Mouse (Mus musculus) naive thymus-derived CD4-positive, alpha-beta T cell, adult 2 months (primary cell): ENCODE measurements around the gene Tjap1.

ENCODE experiments used
- DNase-seq: peaks from one replicate; pipeline ENCODE4 v3.0.0-alpha.2; 2011; ENCODE audit warnings: low read depth

Tjap1 gene

DNA sequence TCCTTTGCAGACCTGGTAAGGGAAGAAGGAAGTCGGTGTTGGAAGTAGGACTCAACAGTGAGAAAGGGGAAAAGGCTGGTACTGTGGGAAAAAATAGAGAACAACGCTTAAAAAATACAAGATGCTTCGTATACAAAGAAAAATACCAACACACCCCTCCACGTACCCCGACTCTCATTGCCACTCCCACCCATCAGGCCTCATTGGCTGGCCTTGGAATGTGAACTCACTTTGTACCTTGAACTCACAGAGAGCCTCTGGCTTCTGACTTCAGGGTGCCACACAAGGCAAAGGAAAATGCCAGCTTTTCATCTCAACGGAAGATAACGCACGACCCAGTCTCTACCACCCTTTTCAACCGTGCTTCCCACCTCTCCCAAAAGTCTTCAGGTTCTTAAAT, 314 bp upstream of the Tjap1 start:
- no peak for DNase-seq

DNA sequence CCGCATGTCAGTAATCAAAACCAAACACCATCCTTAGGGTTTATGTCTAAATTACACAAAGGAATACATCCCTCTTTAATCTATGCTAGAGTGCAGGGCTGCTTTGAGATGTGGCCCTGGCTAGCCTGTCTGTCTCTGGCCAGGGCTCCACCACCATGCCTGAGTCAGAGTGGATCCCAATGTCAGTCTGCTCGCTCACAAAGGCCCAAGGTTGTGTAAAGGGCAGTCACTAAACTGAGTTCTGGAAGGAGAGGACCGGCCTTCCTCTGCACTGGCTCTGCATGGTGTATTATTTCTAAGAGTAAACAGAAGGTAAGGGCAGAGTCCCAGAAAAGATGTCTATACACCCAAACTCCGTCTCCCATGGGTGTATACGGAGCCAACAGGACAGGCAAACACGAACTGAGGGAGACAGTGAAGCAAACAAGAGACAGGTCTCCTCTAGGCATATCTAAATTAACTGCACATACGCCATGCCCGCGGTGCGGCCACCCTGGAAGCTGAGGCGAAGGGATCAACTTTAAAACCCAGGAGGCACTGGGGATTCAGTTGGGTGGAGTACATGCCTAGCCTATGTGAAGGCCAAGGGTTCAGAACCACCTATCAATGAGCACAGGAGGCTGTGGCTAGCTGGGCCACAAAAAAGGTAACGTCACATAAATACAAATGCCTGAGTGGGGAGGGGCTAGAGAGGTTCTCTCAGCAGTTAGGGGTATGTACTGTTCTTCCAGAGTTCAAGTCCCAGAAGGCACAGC, 4.6 kb downstream of the Tjap1 start:
- no peak for DNase-seq

DNA sequence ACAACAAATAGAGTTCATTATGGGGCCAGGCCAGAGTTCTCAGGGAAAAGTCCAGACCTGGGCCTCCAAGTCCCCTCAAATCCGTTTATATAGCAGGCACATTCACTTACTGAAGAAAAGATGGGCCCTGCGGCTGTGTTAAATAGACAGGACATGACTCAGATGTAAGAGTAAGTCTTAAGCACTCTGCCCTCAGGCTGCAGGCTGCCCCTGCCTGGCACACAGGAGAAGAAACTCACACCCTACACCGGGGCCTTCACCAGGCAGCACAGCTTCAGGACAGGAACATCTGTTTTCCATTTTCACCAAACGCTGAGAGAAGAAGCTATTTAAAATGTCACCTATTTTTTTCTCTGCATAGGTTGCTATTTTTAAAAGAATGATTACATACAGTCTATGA, 5.2 kb downstream of the Tjap1 start:
- DNase-seq: no peak

DNA sequence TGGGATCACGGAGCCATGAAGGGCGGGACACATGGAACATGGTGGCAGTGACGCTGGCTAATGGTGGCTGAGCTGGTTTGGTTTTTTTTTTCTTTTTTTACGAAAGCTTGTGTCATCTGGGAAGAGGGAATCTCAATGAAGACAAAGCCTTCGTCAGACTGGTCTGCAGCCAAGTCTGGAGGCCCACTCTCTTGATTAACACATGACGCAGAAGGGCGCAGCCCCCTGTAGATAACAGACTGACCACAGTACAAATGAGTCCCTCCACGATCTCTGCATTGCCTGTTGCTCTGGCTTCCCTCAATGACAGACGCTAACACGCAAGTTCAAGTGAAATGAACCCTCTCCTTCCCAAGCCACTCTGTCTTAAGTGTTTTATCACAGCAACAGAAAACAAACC, 7.3 kb downstream of the Tjap1 start:
- DNase-seq: no peak

DNA sequence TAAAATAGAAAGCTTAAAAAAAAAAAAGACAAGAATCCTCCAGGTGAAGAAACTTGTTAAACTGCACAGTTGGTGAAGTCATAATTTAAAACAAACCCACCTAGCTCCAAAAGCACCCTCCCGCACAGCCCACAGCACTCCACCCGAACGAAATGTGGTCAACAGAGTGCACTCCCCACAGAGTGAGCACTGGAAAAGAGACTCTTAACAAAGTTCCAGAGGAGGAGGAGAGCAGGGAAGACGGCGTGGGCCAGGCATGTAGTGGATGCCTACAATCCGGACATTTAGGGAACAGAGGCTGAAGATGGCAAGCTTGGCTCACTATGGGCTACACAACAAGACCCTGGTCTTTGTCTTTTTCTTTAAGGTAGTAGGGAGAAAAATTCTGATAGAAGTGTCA, 7.8 kb downstream of the Tjap1 start:
- no peak for DNase-seq

DNA sequence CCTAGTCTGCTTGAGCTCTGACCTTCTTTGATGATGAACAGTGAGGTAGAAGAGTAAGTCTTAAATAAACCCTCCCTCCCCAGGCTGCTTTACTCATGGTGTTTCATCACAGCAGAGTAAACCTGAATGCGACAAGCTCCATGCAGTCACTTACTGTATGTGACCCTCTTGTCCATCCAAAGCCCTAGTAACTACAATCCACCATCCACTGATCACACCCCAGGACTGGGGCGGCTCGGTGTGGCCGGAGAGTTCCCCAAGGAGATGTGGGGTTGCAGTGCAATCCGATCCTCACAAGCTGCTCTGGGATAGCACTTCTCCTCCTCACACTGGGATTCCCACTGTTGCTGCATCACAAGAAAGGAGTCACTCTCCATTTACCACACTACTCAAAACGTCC, 8.4 kb downstream of the Tjap1 start:
- no peak for DNase-seq

DNA sequence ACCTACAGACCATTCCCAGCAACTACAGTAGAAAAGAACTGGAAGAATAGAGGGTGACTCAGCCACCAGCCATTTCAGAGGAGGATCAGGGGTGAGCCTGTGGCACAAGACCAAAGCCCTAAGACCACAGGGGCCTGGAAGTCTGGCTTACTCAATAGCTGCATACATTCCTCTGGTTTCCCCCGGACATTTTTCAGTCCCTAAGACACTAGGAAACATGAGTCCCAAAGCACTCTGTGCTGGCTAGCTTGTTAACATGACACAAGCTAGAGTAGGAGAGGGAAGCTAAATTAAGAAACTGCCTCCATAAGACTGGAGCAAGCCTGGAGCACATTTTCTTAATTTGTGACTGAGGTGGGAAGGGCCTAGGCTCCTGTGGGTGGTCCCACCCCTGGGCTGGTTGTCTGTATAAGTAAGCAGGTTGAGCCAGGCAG, 9.0 kb downstream of the Tjap1 start:
- no peak for DNase-seq

DNA sequence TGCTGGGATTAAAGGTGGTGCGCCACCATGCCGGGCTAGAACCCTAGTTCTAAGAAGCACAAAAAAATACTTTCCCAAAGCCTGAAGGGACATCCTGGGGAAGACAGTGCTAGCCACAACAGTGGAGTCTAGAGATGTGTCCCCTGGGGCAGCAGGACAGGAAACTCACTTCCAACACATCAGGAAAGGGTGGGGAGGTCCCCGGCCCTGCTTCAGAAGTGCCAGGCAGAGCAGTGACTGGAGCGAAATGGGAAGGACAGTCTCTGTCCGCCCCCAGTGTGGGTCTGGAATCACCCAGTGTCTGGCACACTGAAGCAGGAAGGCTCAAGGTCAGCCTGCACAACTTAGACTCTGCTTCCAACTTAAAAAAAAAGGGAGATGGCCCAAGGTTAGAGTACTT, 10.2 kb downstream of the Tjap1 start:
- no peak for DNase-seq

DNA sequence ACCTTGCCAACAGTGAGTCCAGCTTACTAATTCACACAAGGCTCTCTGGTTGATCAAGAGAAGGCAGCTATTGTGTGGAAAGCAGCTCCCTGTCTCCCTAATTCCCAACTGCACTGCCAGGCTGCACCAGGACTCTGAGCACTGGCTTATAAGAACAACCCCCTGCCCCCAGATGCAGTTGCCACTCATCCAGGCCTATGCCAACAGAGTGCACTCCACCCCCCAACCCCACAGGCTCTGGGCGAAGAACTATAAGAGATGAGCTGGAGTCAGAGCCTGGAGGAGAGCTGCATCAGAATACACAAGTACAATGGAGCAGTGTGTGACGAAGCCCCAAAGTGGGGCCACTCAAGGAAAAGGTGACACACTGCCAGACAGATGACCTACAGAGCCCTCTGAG, 10.8 kb downstream of the Tjap1 start:
- no peak for DNase-seq

DNA sequence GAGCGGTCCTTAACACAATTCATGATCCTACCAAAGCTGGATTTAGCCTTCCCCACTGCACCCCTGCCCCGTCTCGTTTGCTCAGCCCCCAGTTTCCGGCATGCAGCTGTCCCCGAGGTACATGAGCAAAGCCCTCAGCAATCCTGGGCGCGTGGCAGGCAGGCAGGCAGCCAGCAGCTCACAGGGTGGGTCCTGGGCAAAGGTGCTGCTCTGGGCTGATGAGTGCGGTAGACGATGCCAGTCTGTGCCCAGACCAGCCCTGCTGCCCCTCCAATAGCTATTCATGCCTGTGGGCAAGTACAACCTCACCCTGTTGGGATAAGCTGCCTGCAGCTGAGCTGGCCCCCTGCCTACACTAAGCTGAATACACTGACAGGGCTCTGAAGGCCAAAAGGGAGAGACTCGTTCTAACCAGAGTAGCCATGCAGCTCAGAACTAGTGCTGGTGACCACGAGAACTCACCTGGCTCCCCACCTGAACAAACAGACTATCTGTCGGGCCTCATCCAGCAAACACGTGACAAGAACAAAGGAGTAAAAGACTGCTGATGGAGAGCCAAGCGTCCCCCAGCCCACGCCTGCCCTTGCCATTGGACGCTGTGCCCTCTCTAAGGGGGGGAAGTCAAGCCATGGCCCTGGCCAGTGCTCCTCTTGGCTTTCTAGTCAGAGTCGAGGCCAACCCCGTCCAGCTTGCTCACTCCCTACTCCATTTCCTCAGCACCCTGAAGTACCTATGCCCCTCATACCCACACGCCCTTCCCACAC, 12.9 kb downstream of the Tjap1 start:
- DNase-seq: no peak

DNA sequence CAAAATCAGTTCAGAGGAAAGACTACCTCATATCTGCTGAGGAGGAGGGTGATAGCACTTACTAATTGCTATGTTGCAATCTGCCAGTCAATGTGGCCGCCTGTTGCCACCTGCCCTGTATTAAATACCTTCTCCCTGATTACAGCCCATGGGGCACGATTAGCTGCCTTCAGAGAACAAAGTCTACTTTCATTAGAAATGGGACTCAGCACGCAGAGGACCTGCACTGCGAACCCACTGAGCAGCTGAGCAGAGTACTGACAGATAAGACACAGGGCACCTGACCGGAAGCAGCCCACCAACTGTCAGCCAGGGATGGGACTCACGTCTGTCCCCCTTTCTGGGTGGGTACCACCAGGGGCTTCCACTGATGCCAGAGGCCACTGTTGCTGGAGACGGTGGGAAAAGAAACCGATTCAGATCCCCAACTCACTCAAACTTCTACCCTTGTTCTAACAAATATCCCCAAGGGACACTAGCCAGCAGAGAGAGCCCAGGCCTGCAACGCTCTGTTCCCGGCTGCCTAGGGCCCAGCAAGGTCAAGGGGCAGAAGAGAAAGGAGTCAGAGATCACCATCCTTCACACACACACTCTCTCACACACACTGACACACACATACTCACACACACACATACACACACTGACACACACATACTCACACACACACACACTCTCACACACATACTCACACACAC, 14.7 kb downstream of the Tjap1 start:
- no peak for DNase-seq

DNA sequence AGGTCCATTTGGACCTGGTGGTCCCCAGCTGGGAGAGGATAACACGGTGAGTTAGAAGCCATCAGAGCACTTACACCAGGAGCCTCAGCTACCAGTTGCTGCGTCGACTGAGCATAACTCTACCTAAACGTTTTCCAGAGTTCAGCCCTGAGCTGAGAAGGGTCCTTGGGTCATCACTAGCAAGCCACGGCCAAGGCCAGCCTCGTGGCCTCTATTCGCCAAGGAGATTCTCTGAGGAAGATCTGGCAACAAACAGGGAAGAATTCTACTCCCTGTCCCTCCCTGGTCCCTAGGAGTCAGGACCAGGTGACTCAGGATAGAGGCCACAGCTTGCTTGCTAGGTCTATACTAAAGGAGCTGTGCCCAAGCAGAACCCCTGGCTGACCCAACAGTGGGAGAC, 15.3 kb downstream of the Tjap1 start:
- no peak for DNase-seq

DNA sequence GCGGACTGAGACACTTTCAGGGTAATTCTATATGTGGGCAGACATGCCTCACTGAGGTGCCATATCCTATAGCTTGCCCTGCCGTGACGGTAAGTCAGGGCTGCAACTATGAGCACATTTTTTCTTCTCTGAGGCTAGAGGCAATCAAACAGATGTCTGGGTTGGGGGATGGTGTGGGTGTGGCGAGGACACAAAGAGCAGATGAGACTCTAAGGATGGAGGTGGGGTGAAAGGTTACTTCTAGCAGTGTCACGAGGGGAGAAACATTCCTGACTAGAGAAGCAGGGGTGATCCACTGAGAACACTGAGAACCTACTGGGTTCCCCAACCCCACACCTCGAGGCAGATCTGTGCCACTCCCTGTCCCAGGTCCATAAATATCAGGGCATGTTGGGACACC, 15.8 kb downstream of the Tjap1 start:
- no peak for DNase-seq

DNA sequence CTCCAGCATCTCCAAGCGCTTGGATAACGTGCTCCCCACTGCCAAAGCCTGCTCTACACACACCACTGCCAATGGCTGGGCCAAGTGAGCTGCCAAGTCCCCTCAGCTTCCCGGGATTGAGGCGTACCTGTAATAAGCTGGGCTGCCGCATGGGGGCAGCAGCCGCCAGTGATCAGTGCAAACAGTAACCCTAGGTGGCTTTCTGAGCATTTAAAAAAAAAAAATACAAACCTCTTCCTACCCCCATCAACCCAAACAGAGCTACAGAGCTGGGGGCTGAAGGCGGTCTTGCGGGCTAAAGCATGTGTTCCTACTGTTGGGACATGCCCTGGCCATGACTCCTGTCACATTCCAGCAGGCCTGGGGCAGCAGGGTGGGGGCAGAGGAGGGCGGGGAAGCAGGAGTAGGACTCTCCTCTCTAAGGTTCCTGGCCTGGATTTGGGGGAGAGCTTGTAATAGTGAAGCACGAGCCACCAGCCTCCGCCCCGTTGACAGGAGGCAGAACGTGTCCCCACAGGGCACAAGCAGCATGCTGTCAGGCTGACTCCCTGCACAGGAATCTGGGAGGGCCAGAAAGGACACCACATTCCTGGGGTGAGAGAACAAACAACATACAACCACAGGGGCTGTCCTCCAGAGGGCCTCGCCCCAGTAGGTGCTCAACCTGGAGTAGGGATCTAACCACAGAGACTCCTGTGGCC, 16.8 kb downstream of the Tjap1 start:
- DNase-seq: peak; percentile 82

DNA sequence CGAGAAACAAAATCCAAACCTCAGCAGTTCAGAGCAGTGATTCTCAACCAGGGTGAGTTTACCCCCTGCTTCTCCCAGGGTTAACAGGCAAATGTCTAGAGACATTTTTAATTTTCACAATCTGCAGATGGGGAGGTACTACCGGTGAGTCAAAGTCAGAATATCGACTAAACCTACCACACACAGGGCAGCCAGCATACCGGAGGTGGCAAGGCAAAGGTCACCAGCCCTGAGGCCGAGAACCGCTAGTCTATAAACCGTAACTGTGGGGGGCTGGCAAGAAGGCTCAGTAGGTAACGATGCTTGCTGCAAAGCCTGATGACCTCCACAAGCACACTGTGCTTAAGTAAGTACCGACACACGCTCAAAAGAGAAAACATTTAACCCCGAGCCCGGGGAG, 17.3 kb downstream of the Tjap1 start:
- no peak for DNase-seq

DNA sequence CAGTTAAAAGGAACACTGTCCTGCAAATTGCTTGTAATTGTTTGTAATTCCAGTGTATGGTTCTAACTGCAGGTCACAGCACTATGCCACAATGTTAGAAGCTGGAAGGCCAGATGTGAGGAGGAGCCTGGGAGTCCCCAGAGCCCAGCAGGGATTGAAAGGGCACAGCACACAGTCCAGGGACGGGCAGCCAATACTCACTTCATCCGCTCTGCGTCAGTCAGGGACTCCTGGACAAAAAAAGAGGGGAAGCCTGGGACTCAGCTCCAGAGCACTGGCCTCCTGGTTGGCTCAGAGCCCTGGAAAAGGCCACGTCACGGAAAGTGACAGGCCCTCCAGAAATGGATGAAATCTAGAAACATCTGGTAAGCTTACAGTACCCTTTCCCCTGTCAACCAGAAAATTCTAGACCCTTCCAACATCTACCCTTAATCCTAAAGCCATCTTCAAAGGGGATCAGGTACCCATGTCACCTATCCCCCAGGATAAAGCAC, 20.6 kb downstream of the Tjap1 start:
- DNase-seq: no peak

DNA sequence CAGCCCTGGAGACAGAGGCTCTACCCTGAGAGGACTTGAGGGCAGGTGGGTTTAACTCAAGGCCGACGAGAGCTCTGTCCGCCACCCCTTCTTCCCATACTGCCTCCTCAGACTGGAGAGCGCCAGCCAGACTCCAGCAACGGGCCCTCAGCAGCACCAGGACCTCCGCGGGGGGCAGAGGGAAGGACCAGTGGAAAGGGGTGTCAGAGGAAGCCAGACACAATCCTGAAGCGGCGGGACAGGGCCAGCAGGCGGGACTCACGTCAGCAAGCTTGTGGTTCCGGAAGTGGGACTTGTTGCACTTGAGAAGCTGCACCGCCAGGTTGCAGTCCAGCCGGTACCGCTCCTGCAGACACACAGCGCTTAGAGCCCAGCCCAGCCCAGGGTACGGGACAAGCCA, 23.2 kb downstream of the Tjap1 start:
- DNase-seq: no peak

DNA sequence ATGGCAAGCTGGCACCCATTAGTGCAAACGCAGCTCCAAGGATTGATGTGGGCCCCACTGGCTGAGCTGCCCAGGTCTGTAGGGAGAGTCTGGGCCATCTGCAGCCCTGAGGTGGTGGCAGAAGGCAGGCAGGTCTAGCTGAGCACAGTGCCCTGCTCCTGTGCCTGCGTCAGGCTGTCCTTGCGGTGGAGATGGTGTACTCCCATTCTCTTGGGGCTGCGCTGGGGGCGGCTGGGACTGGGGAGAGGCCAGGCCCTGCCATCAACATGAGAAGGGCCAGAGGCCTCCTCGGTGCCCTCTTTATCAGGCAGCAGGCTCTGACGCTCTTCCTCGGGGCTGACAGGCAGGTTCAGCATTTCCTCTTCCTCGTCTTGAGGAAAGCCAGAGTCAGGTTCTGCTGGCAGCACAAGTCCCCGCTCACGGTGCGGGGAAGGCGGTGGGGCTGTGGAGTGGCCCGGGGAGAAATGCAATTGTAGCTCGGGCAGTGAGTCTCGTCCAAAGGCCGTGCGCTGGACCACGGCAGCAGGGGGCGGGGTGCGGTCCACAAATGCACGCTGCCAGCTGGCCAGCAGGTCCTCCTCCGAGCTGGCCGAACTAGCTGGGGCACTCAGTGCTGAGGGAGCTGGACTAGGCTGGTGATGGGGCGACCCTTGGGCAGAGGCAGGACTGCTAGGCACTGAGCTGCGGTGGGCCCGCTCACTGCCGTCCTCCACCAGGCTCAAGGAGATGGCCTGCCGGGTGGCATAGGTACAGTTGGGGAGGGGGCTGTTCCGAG, 24.4 kb downstream of the Tjap1 start:
- DNase-seq: no peak

DNA sequence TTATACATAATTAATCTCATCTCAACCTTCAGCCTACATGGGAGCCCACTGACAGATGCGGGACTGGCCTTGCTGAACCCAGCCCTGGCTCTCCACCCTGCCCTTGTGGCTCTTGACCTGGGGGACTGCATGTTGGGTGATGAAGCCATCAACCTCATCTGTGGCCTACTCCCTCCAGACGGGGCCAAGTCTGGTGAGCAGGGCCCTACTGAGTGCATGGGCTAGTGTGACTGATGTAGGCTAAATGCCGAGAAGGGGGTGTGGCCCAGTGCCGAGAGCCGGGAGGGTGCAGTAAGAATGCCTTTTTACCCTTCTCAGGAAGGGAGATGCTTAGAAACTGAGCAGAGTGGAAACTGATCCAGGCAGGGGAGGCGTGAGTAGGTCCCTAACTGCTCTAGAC, 27.7 kb downstream of the Tjap1 start:
- DNase-seq: no peak

DNA sequence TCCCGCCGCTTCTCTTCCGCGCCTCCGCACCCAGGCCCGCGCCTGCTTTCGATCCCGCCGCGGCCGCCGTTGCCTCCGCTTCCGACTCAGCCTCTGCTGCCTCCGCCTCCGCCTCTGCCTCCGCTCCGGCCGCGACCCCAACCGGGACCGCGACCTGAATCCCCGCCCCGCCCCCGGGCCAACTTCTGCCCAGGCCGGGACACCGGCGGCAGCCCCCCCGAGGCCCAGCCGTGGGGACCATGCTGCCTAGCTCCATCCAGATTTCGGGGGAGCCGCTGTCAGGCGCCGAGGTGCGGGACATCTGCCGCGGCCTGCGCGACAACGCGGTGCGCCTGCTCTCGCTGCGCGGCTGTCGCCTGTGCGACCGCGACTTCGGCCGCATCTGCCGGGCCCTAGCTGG, 28.7 kb downstream of the Tjap1 start:
- DNase-seq: no peak

DNA sequence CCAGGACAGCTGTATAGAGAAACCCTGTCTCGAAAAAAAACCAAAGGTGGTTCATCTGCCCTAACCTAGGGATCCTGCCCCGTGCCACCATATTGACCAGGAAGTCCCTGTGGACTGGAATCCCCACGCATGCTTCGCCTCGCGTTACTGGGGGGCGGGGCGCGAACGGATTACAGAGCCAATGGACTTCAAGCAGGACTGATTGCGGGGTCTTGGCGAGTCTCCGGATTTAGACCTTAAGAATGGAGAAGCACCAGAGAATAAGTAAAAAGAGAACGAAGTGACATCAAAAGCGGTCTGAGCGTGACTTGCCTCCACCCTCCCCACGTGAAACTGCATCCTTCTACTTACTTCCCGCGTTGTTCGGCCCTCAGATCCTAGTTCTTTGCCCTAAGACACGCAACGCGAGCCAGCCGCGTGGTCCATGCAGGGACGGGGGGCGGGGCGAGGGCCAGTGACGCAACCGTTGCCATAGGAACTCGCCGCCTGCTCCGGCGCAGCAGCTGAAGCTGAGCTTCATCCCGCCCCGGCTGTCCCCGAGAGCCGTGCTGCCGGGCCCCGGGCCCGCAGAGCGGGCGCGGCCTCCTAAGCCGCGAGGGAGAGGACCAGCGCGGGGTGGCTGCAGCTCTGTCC, 29.3 kb downstream of the Tjap1 start, which contains the start of gene Lrrc73:
Gene Lrrc73 (plus strand): TSS at position 80 of the 633 bp plus-strand sequence.
- peak; percentile 93 for DNase-seq
